Mouse (Mus musculus): ENCODE measurements at regions not wholly inside any gene's neighbourhood (a gene's known extent, or its start where the extent isn't known, plus 50 kb on each side); places are given as distances from the start of the nearest gene placed in this dataset.

DNA sequence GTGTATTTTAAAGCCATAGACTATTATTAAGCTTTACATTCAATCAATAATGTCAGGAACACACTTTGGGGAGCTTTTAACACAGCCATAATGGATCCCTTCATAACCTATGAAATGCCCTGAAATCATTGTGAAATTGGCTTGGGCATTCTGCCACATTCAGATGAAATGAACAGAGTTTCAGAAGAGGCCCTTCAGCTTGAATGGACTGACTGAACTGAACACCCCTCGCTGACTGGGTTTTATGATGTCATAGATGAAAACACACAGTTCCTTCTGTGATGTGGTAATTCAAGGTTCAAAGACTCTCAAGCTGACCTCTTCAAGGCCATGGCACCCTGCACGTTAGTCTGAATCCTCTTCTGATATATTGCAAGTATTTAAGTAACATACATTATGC lies 298.4 kb upstream of the Ercc4 start:
- TF ChIP-seq EP300 (IDR thresholded peaks at IDR 0.05; ENCODE audit: low read depth) (no peak), CTCF (IDR thresholded peaks at IDR 0.05; ENCODE audit: low read depth) (no peak)
